ENCODE assay signal across 16 mouse cellular contexts in the genomic region with DNA sequence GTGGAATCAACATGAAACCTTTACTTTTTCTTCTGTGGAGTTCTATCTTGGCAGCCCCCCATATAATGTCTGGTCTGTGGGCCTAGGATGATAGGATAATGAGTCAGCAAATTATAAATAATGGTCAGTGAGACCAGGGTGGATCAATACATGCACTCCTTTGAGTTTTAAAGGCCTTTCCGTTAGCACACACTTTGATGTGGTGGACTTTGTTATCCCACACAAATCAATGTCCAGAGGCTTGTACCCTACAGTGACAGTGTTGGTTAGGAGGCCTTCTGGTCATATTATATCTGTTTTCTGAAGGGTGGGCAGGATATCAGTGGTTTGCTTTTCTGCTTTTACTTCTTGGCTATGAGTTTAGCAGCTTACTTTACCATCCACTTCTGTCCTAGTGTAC.
"Had no signal": no experiment of that assay in that cellular context is flagged by ENCODE, and none has a peak within 500 bp of the region (broad histone marks: within the 10 kb centered on the region; RNA-seq: fewer than 3 reads in every experiment).

No protein-coding gene starts in this region.

- H3K4me2 ChIP-seq: neural tube, embryonic 12.5 days; neural tube, embryonic 13.5 days; neural tube, embryonic 15.5 days; stomach, embryonic 15.5 days had no signal

- H3K36me3 ChIP-seq: neural tube, embryonic 12.5 days; neural tube, embryonic 13.5 days; neural tube, embryonic 15.5 days; stomach, embryonic 15.5 days had no signal

- H3K4me1 ChIP-seq: neural tube, embryonic 12.5 days; neural tube, embryonic 15.5 days; stomach, embryonic 15.5 days had no signal

- H3K27me3 ChIP-seq: neural tube, embryonic 12.5 days; neural tube, embryonic 13.5 days; neural tube, embryonic 15.5 days; stomach, embryonic 15.5 days had no signal

- H3K27ac ChIP-seq: neural tube, embryonic 12.5 days; neural tube, embryonic 13.5 days; neural tube, embryonic 15.5 days; stomach, embryonic 15.5 days; stomach, postnatal 0 days had no signal

- H3K9ac ChIP-seq: neural tube, embryonic 12.5 days; neural tube, embryonic 13.5 days; neural tube, embryonic 15.5 days; stomach, embryonic 15.5 days had no signal

- H3K4me3 ChIP-seq: neural tube, embryonic 12.5 days; neural tube, embryonic 13.5 days; neural tube, embryonic 15.5 days; stomach, embryonic 15.5 days had no signal

- H3K9me3 ChIP-seq: neural tube, embryonic 12.5 days; neural tube, embryonic 13.5 days; neural tube, embryonic 15.5 days; stomach, embryonic 15.5 days had no signal

- DNase-seq: retina, postnatal 1 day; right cerebral cortex, adult 18-20 months; right cerebral cortex, postnatal 14 days; right cerebral cortex, postnatal 25 days; right cerebral cortex, postnatal 4 days; spleen, adult 18-20 months; thymus, adult 2 months; thymus, postnatal 14 days; thymus, postnatal 25 days; thymus, postnatal 36 days; thymus, postnatal 4 days had no signal
